Mouse (Mus musculus): ENCODE measurements around the gene Foxa2. TPM values are rescaled to one million over a fixed set of nuclear protein-coding genes. Genes with fewer than 3 reads are reported as not detected.

The Foxa2 gene
- polyA plus RNA-seq, 1 experiment = not detected

- TF ChIP-seq CTCF (IDR thresholded peaks at IDR 0.05; ENCODE audit: low read depth, low read length) (no peak), POLR2A (IDR thresholded peaks at IDR 0.05; ENCODE audit: borderline replicate concordance, low read depth, low read length) (no peak)
- no peak overlapping the region for H3K4me3 ChIP-seq (ENCODE audit: insufficient read depth, low read length)
- no peak overlapping the region for H3K27ac ChIP-seq (ENCODE audit: insufficient read depth, low read depth, low read length)
- H3K4me1 ChIP-seq (ENCODE audit: control insufficient read depth, insufficient read depth, low read length) = no peaks in the 10 kb centered on the region
These were observed 37.7 kb downstream of the Foxa2 start for GRCm38 (mm10) chr2:148009049-148009448.

GRCm38 (mm10) chr2:148004554-148005521 lies 41.9 kb downstream of the Foxa2 start:
- H3K4me3 ChIP-seq (ENCODE audit: insufficient read depth, low read length) = no peak overlapping the region
- H3K27ac ChIP-seq (ENCODE audit: insufficient read depth, low read depth, low read length) = no peak overlapping the region
- TF ChIP-seq CTCF (IDR thresholded peaks at IDR 0.05; ENCODE audit: low read depth, low read length) (no peak), POLR2A (IDR thresholded peaks at IDR 0.05; ENCODE audit: borderline replicate concordance, low read depth, low read length) (no peak)
- no peaks in the 10 kb centered on the region for H3K4me1 ChIP-seq (ENCODE audit: control insufficient read depth, insufficient read depth, low read length)

DNA sequence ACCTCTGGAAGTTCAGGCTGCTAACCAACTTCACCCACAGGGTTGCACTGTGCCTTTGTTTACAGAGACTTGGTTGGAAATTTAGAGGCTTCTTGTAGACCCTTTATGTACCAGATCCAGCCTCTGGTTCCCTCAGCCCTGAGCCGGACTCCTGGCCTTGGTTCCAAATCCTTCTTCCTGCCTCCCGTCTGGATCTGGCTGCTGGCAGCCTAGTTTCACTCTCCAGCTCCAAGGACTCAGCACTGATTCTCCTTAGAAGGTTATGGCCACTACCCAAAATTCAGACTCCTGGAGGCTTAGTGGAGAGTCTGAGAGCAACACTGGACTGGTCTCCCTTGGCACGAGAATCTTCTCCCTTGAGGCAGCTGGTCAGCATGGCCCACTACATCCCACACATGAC lies 43.3 kb downstream of the Foxa2 start:
- Histone ChIP-seq H3K4me3 (ENCODE audit: insufficient read depth, low read length) (no peak overlapping the region), H3K27ac (ENCODE audit: insufficient read depth, low read depth, low read length) (no peak overlapping the region), H3K4me1 (ENCODE audit: control insufficient read depth, insufficient read depth, low read length) (no peaks in the 10 kb centered on the region)
- TF ChIP-seq CTCF (IDR thresholded peaks at IDR 0.05; ENCODE audit: low read depth, low read length) (no peak), POLR2A (IDR thresholded peaks at IDR 0.05; ENCODE audit: borderline replicate concordance, low read depth, low read length) (no peak)

GRCm38 (mm10) chr2:147998206-147998966 lies 48.4 kb downstream of the Foxa2 start:
- H3K27ac ChIP-seq (ENCODE audit: insufficient read depth, low read depth, low read length) = no peak overlapping the region
- no peak for TF ChIP-seq POLR2A (IDR thresholded peaks at IDR 0.05; ENCODE audit: borderline replicate concordance, low read depth, low read length)
- no peak for TF ChIP-seq CTCF (IDR thresholded peaks at IDR 0.05; ENCODE audit: low read depth, low read length)
- H3K4me1 ChIP-seq (ENCODE audit: control insufficient read depth, insufficient read depth, low read length) = no peaks in the 10 kb centered on the region
- no peak overlapping the region for H3K4me3 ChIP-seq (ENCODE audit: insufficient read depth, low read length)

DNA sequence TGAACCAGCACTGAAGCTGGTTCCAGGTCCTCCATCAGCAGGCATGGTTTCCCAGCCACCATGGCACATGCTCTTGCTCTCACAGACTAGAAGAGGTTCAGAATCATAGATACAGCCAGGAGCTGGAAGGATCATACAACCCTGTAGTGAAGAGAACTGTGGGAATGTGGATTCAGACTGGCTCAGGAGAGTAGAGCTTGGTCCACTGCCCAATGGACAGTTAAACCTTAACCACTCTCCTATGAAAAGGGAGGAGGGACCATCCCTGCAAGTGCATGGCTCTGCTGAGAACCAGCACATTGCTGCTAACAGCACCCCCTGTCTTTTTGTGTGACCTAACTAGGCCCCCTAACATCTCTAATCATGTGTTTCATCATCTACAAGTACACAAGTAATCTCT lies 50.0 kb downstream of the Foxa2 start:
- TF ChIP-seq POLR2A (IDR thresholded peaks at IDR 0.05; ENCODE audit: borderline replicate concordance, low read depth, low read length) = no peak
- TF ChIP-seq CTCF (IDR thresholded peaks at IDR 0.05; ENCODE audit: low read depth, low read length) = no peak
- H3K27ac ChIP-seq (ENCODE audit: insufficient read depth, low read depth, low read length) = no peak overlapping the region
- no peaks in the 10 kb centered on the region for H3K4me1 ChIP-seq (ENCODE audit: control insufficient read depth, insufficient read depth, low read length)
- H3K4me3 ChIP-seq (ENCODE audit: insufficient read depth, low read length) = no peak overlapping the region

- TF ChIP-seq CTCF (IDR thresholded peaks at IDR 0.05; ENCODE audit: low read depth, low read length) (no peak), POLR2A (IDR thresholded peaks at IDR 0.05; ENCODE audit: borderline replicate concordance, low read depth, low read length) (no peak)
- Histone ChIP-seq H3K27ac (ENCODE audit: insufficient read depth, low read depth, low read length) (no peak overlapping the region), H3K4me1 (ENCODE audit: control insufficient read depth, insufficient read depth, low read length) (no peaks in the 10 kb centered on the region)
These were observed 52.9 kb downstream of the Foxa2 start for GRCm38 (mm10) chr2:147993821-147994220.

GRCm38 (mm10) chr2:147992935-147993679 lies 53.7 kb downstream of the Foxa2 start:
- TF ChIP-seq CTCF (IDR thresholded peaks at IDR 0.05; ENCODE audit: low read depth, low read length) (no peak), POLR2A (IDR thresholded peaks at IDR 0.05; ENCODE audit: borderline replicate concordance, low read depth, low read length) (no peak)
- no peaks in the 10 kb centered on the region for H3K4me1 ChIP-seq (ENCODE audit: control insufficient read depth, insufficient read depth, low read length)
- no peak overlapping the region for H3K27ac ChIP-seq (ENCODE audit: insufficient read depth, low read depth, low read length)
- H3K4me3 ChIP-seq (ENCODE audit: insufficient read depth, low read length) = no peak overlapping the region

More at GRCm38 (mm10) chr2:147993821-147994220, 52.9 kb downstream of the Foxa2 start:
- no peak overlapping the region for H3K4me3 ChIP-seq (ENCODE audit: insufficient read depth, low read length)

Data from bone marrow macrophage, adult 2 months (primary cell).